Mouse (Mus musculus) lung, postnatal 4 days (tissue): Measurements from ENCODE around the gene Slc3a2.
"Not testable (repeated sequence)": the region's sequence is repeated elsewhere in the genome, so short reads cannot be mapped to it uniquely, and the experiment has no call there.

Source experiments
- DNase-seq, 2 experiments: peaks; one replicate each; pipeline ENCODE4 v3.0.0; 2021

The Slc3a2 gene

GRCm38 (mm10) chr19:8727495-8728114 lies 4.4 kb upstream of the Slc3a2 start:
- DNase-seq, result no peak

GRCm38 (mm10) chr19:8726609-8727390 lies 3.6 kb upstream of the Slc3a2 start:
- DNase-seq, result no peak

- DNase-seq, result no peak
Observed at GRCm38 (mm10) chr19:8725081-8725613, 2.0 kb upstream of the Slc3a2 start.

GRCm38 (mm10) chr19:8724392-8724791 lies 1.2 kb upstream of the Slc3a2 start:
- DNase-seq, result no peak

- DNase-seq, result no peak
Observed at GRCm38 (mm10) chr19:8723574-8724346, 591 bp upstream of the Slc3a2 start.

- no peak for DNase-seq
Observed at GRCm38 (mm10) chr19:8722559-8722906, 636 bp downstream of the Slc3a2 start.

GRCm38 (mm10) chr19:8722021-8722420 lies 1.1 kb downstream of the Slc3a2 start:
- no peak for DNase-seq

- no peak for DNase-seq
Observed at GRCm38 (mm10) chr19:8721378-8721777, 1.8 kb downstream of the Slc3a2 start.

GRCm38 (mm10) chr19:8719037-8719436 lies 4.1 kb downstream of the Slc3a2 start:
- DNase-seq, result not testable (repeated sequence)

GRCm38 (mm10) chr19:8718357-8718756 lies 4.8 kb downstream of the Slc3a2 start:
- DNase-seq, result peak; percentile 41 to 83

- no peak for DNase-seq
Observed at GRCm38 (mm10) chr19:8716767-8717475, 6.2 kb downstream of the Slc3a2 start.

- DNase-seq, result no peak
Observed at GRCm38 (mm10) chr19:8715868-8716766, 7.1 kb downstream of the Slc3a2 start.

- no peak for DNase-seq
Observed at GRCm38 (mm10) chr19:8714653-8715481, 8.3 kb downstream of the Slc3a2 start.

GRCm38 (mm10) chr19:8713997-8714652 lies 9.0 kb downstream of the Slc3a2 start:
- DNase-seq, result no peak

- peak; percentile 95 for DNase-seq
Observed at GRCm38 (mm10) chr19:8713306-8713996, 9.7 kb downstream of the Slc3a2 start.

GRCm38 (mm10) chr19:8712870-8713305 lies 10.3 kb downstream of the Slc3a2 start:
- peak; percentile 89 for DNase-seq

GRCm38 (mm10) chr19:8711949-8712869 lies 11.0 kb downstream of the Slc3a2 start:
- no peak for DNase-seq

- no peak for DNase-seq
Observed at GRCm38 (mm10) chr19:8711506-8711905, 11.7 kb downstream of the Slc3a2 start.
